Mouse (Mus musculus) kidney, adult 2 months (tissue): ENCODE data around the gene Ifitm10.

Experiments
- CTCF ChIP-seq: fragments of 200-500 bp; conservative IDR thresholded peaks from 2 replicates; pipeline ENCODE4 v1.5.1; 2011; ENCODE audit warnings: low read depth, mild to moderate bottlenecking, control low read depth, low read length, moderate library complexity, mixed read lengths; ENCODE audit not compliant: insufficient read depth, insufficient read length
- POLR2A ChIP-seq: fragments of 200-500 bp; IDR thresholded peaks from one replicate; pipeline ENCODE4 v1.6.1; 2011; ENCODE audit warnings: low read depth, low read length, control low read depth

DNA sequence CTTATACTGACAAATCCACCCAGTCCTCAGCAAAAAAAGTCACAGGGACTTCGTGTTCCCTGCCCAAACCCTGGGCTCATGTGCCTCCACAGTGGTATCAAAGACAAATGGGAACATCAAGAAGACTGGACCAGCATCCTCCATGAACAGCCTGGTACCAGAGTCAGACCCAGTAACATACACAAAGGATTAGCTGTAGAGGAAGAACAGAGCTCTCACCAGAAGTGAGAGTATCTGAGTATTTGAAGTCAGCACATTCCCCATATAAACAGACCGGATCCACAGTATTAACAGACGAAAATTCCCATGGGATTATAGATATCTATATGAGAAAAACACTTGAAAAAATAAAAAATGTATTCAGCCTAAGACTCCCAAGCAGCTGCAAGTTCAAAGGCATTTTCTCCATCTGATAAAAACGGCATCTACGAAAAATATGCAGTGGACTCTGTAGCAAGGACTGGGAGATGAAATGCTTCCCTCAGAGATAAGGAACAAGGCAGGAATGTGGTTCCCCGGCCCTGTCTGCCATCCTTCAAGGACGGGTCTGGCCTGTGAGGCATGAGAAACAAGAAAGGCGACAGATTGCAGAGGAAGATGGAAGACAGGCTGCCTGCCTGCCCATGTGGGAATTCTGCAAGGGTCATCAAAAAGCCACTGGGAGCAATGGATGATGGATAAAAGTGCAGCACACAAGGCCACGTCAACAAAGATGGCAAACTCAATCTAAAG is 46.7 kb downstream of the Ifitm10 start:
- TF ChIP-seq CTCF (no peak), POLR2A (no peak)
